Mouse (Mus musculus) ES-Bruce4 (cell line): Measurements from ENCODE around the gene Bahcc1.

ENCODE experiments used
- CTCF ChIP-seq: IDR thresholded peaks from one replicate; pipeline ENCODE4 v1.8.1; 2011; ENCODE audit warnings: low read depth, low read length
- POLR2A ChIP-seq: IDR thresholded peaks from one replicate; pipeline ENCODE4 v1.8.1; 2011; ENCODE audit warnings: low read length; ENCODE audit not compliant: insufficient read depth

DNA sequence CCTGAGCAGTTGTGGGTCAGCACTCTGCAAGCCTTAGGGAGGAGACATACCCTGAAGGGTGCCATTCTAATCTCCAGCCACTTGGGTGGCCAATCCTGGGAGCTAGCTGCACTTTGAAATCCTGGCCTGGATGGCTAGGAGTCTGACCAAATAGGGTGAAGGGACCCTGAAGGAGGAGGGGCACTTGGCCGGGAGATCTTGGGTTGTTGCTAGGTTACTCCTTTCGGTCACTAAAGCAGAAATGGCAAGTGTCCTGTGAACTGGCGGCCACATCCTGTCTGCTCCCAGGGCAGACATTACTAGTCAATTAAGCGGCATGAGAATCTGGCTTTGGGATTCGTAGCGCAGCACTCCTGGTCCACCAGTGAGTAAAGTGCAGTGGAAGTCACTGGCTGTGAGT lies 31.3 kb downstream of the Bahcc1 start:
- TF ChIP-seq CTCF (no peak), POLR2A (no peak)
